ENCODE assay signal across 8 mouse cellular contexts in genomic region chr16:4963797-4964709, GRCm38 (mm10). TPM values are rescaled to one million over a fixed set of nuclear protein-coding genes. Genes with fewer than 3 reads are reported as not detected.
DNase-seq lines count a peak whose midpoint lies in the region; ATAC-seq and TF ChIP-seq lines count a peak whose summit lies in the region.

TSS of gene Anks3 (minus strand) at chr16:4964205.

- H3K4me1 ChIP-seq in bone marrow, adult 2 months (ENCODE audit: control insufficient read depth, insufficient read depth, low read length) = peaks cover 3% of the 10 kb centered on the region
- peaks cover 24% of the 10 kb centered on the region for H3K4me1 ChIP-seq in embryonic facial prominence, embryonic 15.5 days
- peaks cover 4% of the 10 kb centered on the region; the same call in 1 of the 2 replicates for H3K4me1 ChIP-seq in kidney, embryonic 14.5 days (ENCODE audit: control insufficient read depth, insufficient read depth, low read length)
- H3K4me1 ChIP-seq in limb, embryonic 15.5 days = peaks cover 17% of the 10 kb centered on the region

- no peaks in the 10 kb centered on the region for H3K27me3 ChIP-seq in embryonic facial prominence, embryonic 15.5 days
- H3K27me3 ChIP-seq in kidney, embryonic 14.5 days (ENCODE audit: control insufficient read depth, insufficient read depth, low read length) = no peaks in the 10 kb centered on the region
- H3K27me3 ChIP-seq in limb, embryonic 15.5 days = no peaks in the 10 kb centered on the region

- peak; percentile 99 for ATAC-seq in embryonic facial prominence, embryonic 15.5 days (ENCODE audit: insufficient number of reproducible peaks, low FRiP score, low TSS enrichment, low read depth)
- peak; percentile 99 for ATAC-seq in kidney, embryonic 14.5 days (ENCODE audit: low FRiP score, low TSS enrichment)
- peak; percentile 97 for ATAC-seq in limb, embryonic 15.5 days (ENCODE audit: insufficient number of reproducible peaks, low FRiP score, low TSS enrichment, low read depth)

- H3K27ac ChIP-seq in bone marrow, adult 2 months (ENCODE audit: control insufficient read depth, insufficient read depth, low read depth, low read length, poor library complexity) = peak within 1 kb of the TSS; percentile 81
- peak within 1 kb of the TSS; percentile 79 for H3K27ac ChIP-seq in embryonic facial prominence, embryonic 15.5 days (replicated peaks)
- peak within 1 kb of the TSS; percentile 25; the same call in 1 of the 2 replicates for H3K27ac ChIP-seq in kidney, embryonic 14.5 days (ENCODE audit: low read depth, low read length)
- peak within 1 kb of the TSS; percentile 83 for H3K27ac ChIP-seq in limb, embryonic 15.5 days

- no peak for TF ChIP-seq CTCF in bone marrow, adult 2 months (IDR thresholded peaks at IDR 0.05; ENCODE audit: control insufficient read depth, insufficient read depth, low read length)

- peak within 1 kb of the TSS; percentile 71 for H3K4me2 ChIP-seq in embryonic facial prominence, embryonic 15.5 days (replicated peaks)
- peak within 1 kb of the TSS; percentile 67 for H3K4me2 ChIP-seq in kidney, embryonic 14.5 days (replicated peaks; ENCODE audit: low read depth, low read length)
- H3K4me2 ChIP-seq in limb, embryonic 15.5 days = peak within 1 kb of the TSS; percentile 77

- WGBS in bone marrow, adult 2 months = under 1% methylated on average over 76 of the region's 76 CpGs
- under 1% methylated on average over 76 of the region's 76 CpGs for WGBS in embryonic facial prominence, embryonic 15.5 days
- WGBS in kidney, embryonic 14.5 days = under 1% methylated on average over 75 of the region's 76 CpGs
- WGBS in limb, embryonic 15.5 days = under 1% methylated on average over 76 of the region's 76 CpGs

- peak; percentile 38; the same call in 1 of the 2 replicates for TF ChIP-seq POLR2A in bone marrow, adult 2 months (IDR thresholded peaks at IDR 0.05; ENCODE audit: borderline replicate concordance, control insufficient read depth, low read depth, low read length)

- peak within 1 kb of the TSS; percentile 90 for H3K9ac ChIP-seq in embryonic facial prominence, embryonic 15.5 days
- H3K9ac ChIP-seq in kidney, embryonic 14.5 days (ENCODE audit: low read depth, low read length) = peak within 1 kb of the TSS; percentile 87
- H3K9ac ChIP-seq in limb, embryonic 15.5 days = peak within 1 kb of the TSS; percentile 85

- H3K36me3 ChIP-seq in embryonic facial prominence, embryonic 15.5 days = peaks cover 8% of the 10 kb centered on the region; the same call in 1 of the 2 replicates
- H3K36me3 ChIP-seq in kidney, embryonic 14.5 days (ENCODE audit: control insufficient read depth, insufficient read depth, low read length) = peaks cover 3% of the 10 kb centered on the region; the same call in 1 of the 2 replicates
- 0 out of 2 replicates have a peak, but pooled peaks cover 10% of the 10 kb centered on the region for H3K36me3 ChIP-seq in limb, embryonic 15.5 days

- peak within 1 kb of the TSS; percentile 77 for H3K4me3 ChIP-seq in bone marrow, adult 2 months (replicated peaks; ENCODE audit: control insufficient read depth, low read depth, low read length)
- H3K4me3 ChIP-seq in embryonic facial prominence, embryonic 15.5 days (replicated peaks) = peak within 1 kb of the TSS; percentile 85
- H3K4me3 ChIP-seq in kidney, embryonic 14.5 days (ENCODE audit: low read length) = peak within 1 kb of the TSS; percentile 95
- peak within 1 kb of the TSS; percentile 99 for H3K4me3 ChIP-seq in limb, embryonic 15.5 days

- peak; percentile 93 for DNase-seq in 416B (ENCODE audit: low read depth)
- peak; percentile 99 for DNase-seq in heart, adult 9 months (ENCODE audit: low spot score in 2 of 2)
- DNase-seq in monocyte, adult 2 months (ENCODE audit: low read depth in 1 of 2, low spot score in 2 of 2) = peak; percentile 94 to 95
- peak; percentile 95 to 96 for DNase-seq in spleen, postnatal 36 days (ENCODE audit: low spot score in 2 of 2)

- H3K9me3 ChIP-seq in embryonic facial prominence, embryonic 15.5 days (replicated peaks) = no peaks in the 10 kb centered on the region
- no peaks in the 10 kb centered on the region for H3K9me3 ChIP-seq in kidney, embryonic 14.5 days (ENCODE audit: control insufficient read depth, low read length)
- no peaks in the 10 kb centered on the region for H3K9me3 ChIP-seq in limb, embryonic 15.5 days

RNA-seq across cellular contexts. Expression of gene Anks3, which starts in this region (rescaled TPM):
- 19.9 and 45.4 TPM in 2 replicates for polyA plus RNA-seq in bone marrow, adult 2 months (2011; ENCODE audit: insufficient read depth, insufficient read length, low replicate concordance, missing spikeins)
- 64.7 and 72.8 TPM in 2 replicates for polyA plus RNA-seq in embryonic facial prominence, embryonic 15.5 days (2015; fragmentation: Nextera tagmentation; extraction: Ambion mirVana)
- polyA plus RNA-seq in kidney, embryonic 14.5 days (2014; fragmentation: Nextera tagmentation; extraction: Ambion mirVana) = 45.6 and 61.3 TPM in 2 replicates
- 63.2 and 67.3 TPM in 2 replicates for polyA plus RNA-seq in limb, embryonic 15.5 days (2015; fragmentation: Nextera tagmentation; extraction: Ambion mirVana)

Comparison
In these comparisons a context has a peak if more than half of its experiments do, and no peak if none do; other contexts are left out.
1. Peak in every context shown above with its lines: DNase-seq, ATAC-seq, H3K4me3 ChIP-seq and H3K27ac ChIP-seq.
2. H3K27ac ChIP-seq: peak in every context shown above with its lines; median percentile 83 in limb, embryonic 15.5 days; 81 in bone marrow, adult 2 months; 79 in embryonic facial prominence, embryonic 15.5 days; 25 in kidney, embryonic 14.5 days.